In genomic region chr9:21097793-21098192, GRCm38 (mm10) we compare ENCODE assay signal across 11 mouse cellular contexts. TPM values are rescaled to one million over a fixed set of nuclear protein-coding genes. Genes with fewer than 3 reads are reported as not detected.
DNase-seq lines count a peak whose midpoint lies in the region; ATAC-seq and TF ChIP-seq lines count a peak whose summit lies in the region.
"Had no signal": no experiment of that assay in that cellular context is flagged by ENCODE, and none has a peak within 500 bp of the region (broad histone marks: within the 10 kb centered on the region; RNA-seq: fewer than 3 reads in every experiment).

No protein-coding gene starts in this region.

- H3K9me3 ChIP-seq in lung, postnatal 0 days (ENCODE audit: low read length): no peaks in the 10 kb centered on the region
- no peaks in the 10 kb centered on the region for H3K9me3 ChIP-seq in liver, postnatal 0 days (ENCODE audit: low read length)

- no peak for TF ChIP-seq EP300 in lung, postnatal 0 days (IDR thresholded peaks at IDR 0.05)
- TF ChIP-seq EP300 in liver, postnatal 0 days (IDR thresholded peaks at IDR 0.05; ENCODE audit: low read depth): no peak

- 69% methylated on average over 8 of the region's 8 CpGs for WGBS in lung, postnatal 0 days
- 55% methylated on average over 8 of the region's 8 CpGs for WGBS in liver, postnatal 0 days (ENCODE audit: insufficient replicate concordance)

- no peak for TF ChIP-seq POLR2A in embryonic fibroblast, embryonic 13.5 days (IDR thresholded peaks at IDR 0.05; ENCODE audit: low read depth, low read length)

- no peaks in the 10 kb centered on the region for H3K36me3 ChIP-seq in lung, postnatal 0 days (ENCODE audit: insufficient read depth, low read length)
- H3K36me3 ChIP-seq in liver, postnatal 0 days (replicated peaks; ENCODE audit: insufficient read depth, low read length): no peaks in the 10 kb centered on the region

- H3K4me1 ChIP-seq in lung, postnatal 0 days (ENCODE audit: insufficient read depth, low read depth, low read length): no peaks in the 10 kb centered on the region
- H3K4me1 ChIP-seq in embryonic fibroblast, embryonic 13.5 days (ENCODE audit: control insufficient read depth, insufficient read depth, low read length): no peaks in the 10 kb centered on the region
- H3K4me1 ChIP-seq in liver, postnatal 0 days (ENCODE audit: insufficient read depth): peaks cover 6% of the 10 kb centered on the region; the same call in 1 of the 2 replicates

- no peak overlapping the region for H3K4me3 ChIP-seq in lung, postnatal 0 days (ENCODE audit: low read depth, low read length)
- no peak overlapping the region for H3K4me3 ChIP-seq in embryonic fibroblast, embryonic 13.5 days (ENCODE audit: insufficient read depth, low read length)
- H3K4me3 ChIP-seq in liver, postnatal 0 days (ENCODE audit: low read depth, low read length): no peak overlapping the region

- H3K27ac ChIP-seq in lung, postnatal 0 days (ENCODE audit: low read length): no peak overlapping the region
- 0 out of 2 replicates have a peak overlapping the region, but pooled peaks have one; percentile 7 for H3K27ac ChIP-seq in embryonic fibroblast, embryonic 13.5 days (ENCODE audit: insufficient read depth, low read length)
- no peak overlapping the region for H3K27ac ChIP-seq in liver, postnatal 0 days (ENCODE audit: low read depth)
- H3K27ac ChIP-seq: hindbrain, postnatal 0 days had no signal

- TF ChIP-seq CTCF in lung, postnatal 0 days (IDR thresholded peaks at IDR 0.05): no peak
- no peak for TF ChIP-seq CTCF in embryonic fibroblast, embryonic 13.5 days (IDR thresholded peaks at IDR 0.05; ENCODE audit: borderline replicate concordance, insufficient read depth, low read length)
- no peak for TF ChIP-seq CTCF in liver, postnatal 0 days (IDR thresholded peaks at IDR 0.05; ENCODE audit: low read depth)

- no peak for ATAC-seq in lung, postnatal 0 days
- peak; percentile 66; the same call in 1 of the 2 replicates for ATAC-seq in liver, postnatal 0 days
- ATAC-seq in CD4-positive, CD25-positive, alpha-beta regulatory T cell, adult 4 months: no peak
- ATAC-seq: hindbrain, postnatal 0 days had no signal

- no peak overlapping the region for H3K9ac ChIP-seq in lung, postnatal 0 days (replicated peaks; ENCODE audit: low read depth)
- no peak overlapping the region for H3K9ac ChIP-seq in liver, postnatal 0 days (replicated peaks)

- DNase-seq in lung, postnatal 0 days (ENCODE audit: low spot score): peak; percentile 14
- DNase-seq in lung, postnatal 36 days: no peak
- peak; percentile 52 to 63 for DNase-seq in layer of hippocampus, postnatal 36 days
- DNase-seq in liver, postnatal 0 days: no peak
- no peak for DNase-seq in kidney, postnatal 14 days
- no peak for DNase-seq in heart, adult 8-10 months (ENCODE audit: low spot score)
- DNase-seq: cerebellum, postnatal 10 days had no signal

- no peak overlapping the region for H3K4me2 ChIP-seq in lung, postnatal 0 days (replicated peaks; ENCODE audit: low read depth, low read length)
- no peak overlapping the region for H3K4me2 ChIP-seq in liver, postnatal 0 days (ENCODE audit: low read depth, low read length)

- no peaks in the 10 kb centered on the region for H3K27me3 ChIP-seq in lung, postnatal 0 days (replicated peaks; ENCODE audit: insufficient read depth, low read length)
- H3K27me3 ChIP-seq in liver, postnatal 0 days (ENCODE audit: insufficient read depth, low read length): no peaks in the 10 kb centered on the region

RNA-seq across cellular contexts. Expression of gene Raver1, which starts 6.0 kb away (rescaled TPM):
- 15.3 and 16.8 TPM in 2 replicates for polyA plus RNA-seq in lung, postnatal 0 days (2015; fragmentation: Nextera tagmentation; extraction: Ambion mirVana)
- polyA plus RNA-seq in embryonic fibroblast, embryonic 13.5 days (2011; ENCODE audit: insufficient read length, low read depth, missing spikeins): 34.2 and 40.8 TPM in 2 replicates
- 10 to 100 TPM; 29.9 to 31.5 TPM for total RNA-seq in layer of hippocampus, postnatal 36 days (2021)
- polyA plus RNA-seq in liver, postnatal 0 days (2015; fragmentation: Nextera tagmentation; extraction: Ambion mirVana): 8.3 and 9.5 TPM in 2 replicates
- polyA plus RNA-seq in CD4-positive, CD25-positive, alpha-beta regulatory T cell, adult 4 months (2017; shearing (Covaris generic)): 10 to 100 TPM; 18.5 to 21.1 TPM
- total RNA-seq in heart, adult 8-10 months (2022): 10 to 100 TPM; 25.7 to 26.2 (median 26.0) TPM

RNA-seq across cellular contexts. Expression of gene Gm38431, which starts 6.0 kb away (rescaled TPM):
- polyA plus RNA-seq in lung, postnatal 0 days (2015; fragmentation: Nextera tagmentation; extraction: Ambion mirVana): 0.60 and 0.69 TPM in 2 replicates
- 2.4 and 5.2 TPM in 2 replicates for polyA plus RNA-seq in embryonic fibroblast, embryonic 13.5 days (2011; ENCODE audit: insufficient read length, low read depth, missing spikeins)
- 1 to 10 TPM; 4.8 to 5.0 TPM for total RNA-seq in layer of hippocampus, postnatal 36 days (2021)
- 0.40 and 0.61 TPM in 2 replicates for polyA plus RNA-seq in liver, postnatal 0 days (2015; fragmentation: Nextera tagmentation; extraction: Ambion mirVana)
- 1 to 10 TPM in 1 of 2 experiments, under 1 TPM in 1; 0.20 to 2.9 TPM for polyA plus RNA-seq in CD4-positive, CD25-positive, alpha-beta regulatory T cell, adult 4 months (2017; shearing (Covaris generic))
- 1 to 10 TPM in 1 of 4 experiments, under 1 TPM in 3; 0.26 to 1.6 (median 0.36) TPM for total RNA-seq in heart, adult 8-10 months (2022)

RNA-seq across cellular contexts. Expression of gene Fdx1l, which starts 24.4 kb away (rescaled TPM):
- 36.7 and 40.9 TPM in 2 replicates for polyA plus RNA-seq in lung, postnatal 0 days (2015; fragmentation: Nextera tagmentation; extraction: Ambion mirVana)
- 20.9 and 29.0 TPM in 2 replicates for polyA plus RNA-seq in embryonic fibroblast, embryonic 13.5 days (2011; ENCODE audit: insufficient read length, low read depth, missing spikeins)
- 10 to 100 TPM; 56.0 to 64.5 TPM for total RNA-seq in layer of hippocampus, postnatal 36 days (2021)
- polyA plus RNA-seq in liver, postnatal 0 days (2015; fragmentation: Nextera tagmentation; extraction: Ambion mirVana): 26.7 and 29.9 TPM in 2 replicates
- 10 to 100 TPM; 13.9 to 16.5 TPM for polyA plus RNA-seq in CD4-positive, CD25-positive, alpha-beta regulatory T cell, adult 4 months (2017; shearing (Covaris generic))
- total RNA-seq in heart, adult 8-10 months (2022): 10 to 100 TPM; 36.4 to 53.0 (median 41.0) TPM

RNA-seq across cellular contexts. Expression of gene Gm49373, which starts 24.9 kb away (rescaled TPM):
- 0.11 TPM in 1 of 2 replicates, not detected in the other for polyA plus RNA-seq in lung, postnatal 0 days (2015; fragmentation: Nextera tagmentation; extraction: Ambion mirVana)
- 0.35 and 0.44 TPM in 2 replicates for polyA plus RNA-seq in embryonic fibroblast, embryonic 13.5 days (2011; ENCODE audit: insufficient read length, low read depth, missing spikeins)
- total RNA-seq in layer of hippocampus, postnatal 36 days (2021): 1 to 10 TPM; 2.5 to 2.9 TPM
- 0.06 and 0.11 TPM in 2 replicates for polyA plus RNA-seq in liver, postnatal 0 days (2015; fragmentation: Nextera tagmentation; extraction: Ambion mirVana)
- polyA plus RNA-seq in CD4-positive, CD25-positive, alpha-beta regulatory T cell, adult 4 months (2017; shearing (Covaris generic)): under 1 TPM in 1 of 2 experiments, not detected in 1; 0.75 TPM
- under 1 TPM in 1 of 4 experiments, not detected in 3; 0.38 TPM for total RNA-seq in heart, adult 8-10 months (2022)

RNA-seq across cellular contexts. Expression of gene Zglp1, which starts 30.9 kb away (rescaled TPM):
- 0.51 TPM in 1 of 2 replicates, not detected in the other for polyA plus RNA-seq in lung, postnatal 0 days (2015; fragmentation: Nextera tagmentation; extraction: Ambion mirVana)
- not detected in 2 replicates for polyA plus RNA-seq in embryonic fibroblast, embryonic 13.5 days (2011; ENCODE audit: insufficient read length, low read depth, missing spikeins)
- total RNA-seq in layer of hippocampus, postnatal 36 days (2021): not detected
- polyA plus RNA-seq in liver, postnatal 0 days (2015; fragmentation: Nextera tagmentation; extraction: Ambion mirVana): 0.51 TPM in 1 of 2 replicates, not detected in the other
- 1 to 10 TPM in 1 of 2 experiments, not detected in 1; 1.4 TPM for polyA plus RNA-seq in CD4-positive, CD25-positive, alpha-beta regulatory T cell, adult 4 months (2017; shearing (Covaris generic))
- total RNA-seq in heart, adult 8-10 months (2022): not detected
- total RNA-seq: adrenal gland, postnatal 4 days had no signal

Comparison
In these comparisons a context has a peak if more than half of its experiments do, and no peak if none do; other contexts are left out.
1. DNase-seq: peak in lung, postnatal 0 days (single experiment) and layer of hippocampus, postnatal 36 days (2 of 2); none in lung, postnatal 36 days (single experiment), liver, postnatal 0 days (single experiment), kidney, postnatal 14 days (single experiment) and heart, adult 8-10 months (single experiment).